Mouse (Mus musculus) neural tube, embryonic 12.5 days (tissue): ENCODE data around the gene Oprm1. TPM values are rescaled to one million over a fixed set of nuclear protein-coding genes. Genes with fewer than 3 reads are reported as not detected.

Experiments
- ATAC-seq: fragments of 200-750 bp; cut with Nextera tagmentation; 2 replicates; pipeline ENCODE4 v1.8.0; 2017; ENCODE audit warnings: low read depth, mild to moderate bottlenecking, moderate TSS enrichment, moderate library complexity; ENCODE audit not compliant: low FRiP score
- H3K27ac ChIP-seq: fragments of 300-500 bp; sonication (generic); 2 replicates; pipeline ENCODE4 v1.5.1; 2016
- H3K27me3 ChIP-seq: fragments of 300-500 bp; sonication (generic); replicated peaks from 2 replicates; pipeline ENCODE4 v1.6.1; 2016; ENCODE audit warnings: mild to moderate bottlenecking
- H3K36me3 ChIP-seq: fragments of 300-500 bp; sonication (generic); 2 replicates; pipeline ENCODE4 v1.6.1; 2016; ENCODE audit warnings: mild to moderate bottlenecking
- H3K4me1 ChIP-seq: fragments of 300-500 bp; sonication (generic); 2 replicates; pipeline ENCODE4 v1.6.1; 2016
- H3K4me2 ChIP-seq: fragments of 300-500 bp; sonication (generic); replicated peaks from 2 replicates; pipeline ENCODE4 v1.6.1; 2016; ENCODE audit warnings: mild to moderate bottlenecking
- H3K4me3 ChIP-seq: fragments of 300-500 bp; sonication (generic); 2 replicates; pipeline ENCODE4 v1.5.1; 2016
- H3K9ac ChIP-seq: fragments of 300-500 bp; sonication (generic); 2 replicates; pipeline ENCODE4 v1.6.1; 2016; ENCODE audit warnings: mild to moderate bottlenecking
- H3K9me3 ChIP-seq: fragments of 300-500 bp; sonication (generic); 2 replicates; pipeline ENCODE4 v1.6.1; 2016; ENCODE audit warnings: mild to moderate bottlenecking
- WGBS: fragments of 180-500 bp; shearing (Covaris S2); methylation state at CpG from one replicate; pipeline ENCODE4 v1.1.7; 2016; 5-methylcytosine and 5-hydroxymethylcytosine counted together
- polyA plus RNA-seq: library from polyadenylated mRNA; unstranded; fragments of >200 nt; fragmentation: Nextera tagmentation; extraction: Ambion mirVana; gene quantifications from 2 replicates; pipeline ENCODE4 v1.2.1, GENCODE M21; 2016

The Oprm1 gene
- 0.42 and 0.61 TPM in 2 replicates for polyA plus RNA-seq

DNA sequence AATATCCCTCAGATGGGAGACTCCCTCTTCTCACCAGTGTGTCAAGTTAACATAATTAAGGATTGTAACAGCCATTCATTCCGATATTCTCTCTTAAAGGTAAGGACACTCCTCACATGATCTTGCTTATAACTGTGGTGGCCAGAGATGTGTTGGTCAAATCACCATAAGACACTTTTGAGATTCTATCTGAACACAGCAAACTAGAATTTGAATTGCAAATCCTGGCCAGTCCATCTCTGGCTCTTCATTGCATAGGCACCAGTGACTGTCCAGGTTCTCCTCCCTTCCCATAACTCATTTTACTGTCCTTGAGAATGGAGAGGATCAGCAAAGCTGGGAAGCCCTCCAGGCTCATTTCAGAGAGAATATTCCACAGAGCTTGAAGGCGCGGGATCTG lies at the start of gene Oprm1:
Gene Oprm1 (plus strand): TSS at position 301 of the 400 bp plus-strand sequence.
- no peaks in the 10 kb centered on the region for H3K4me1 ChIP-seq
- 86% methylated on average over 3 of the region's 3 CpGs for WGBS

DNA sequence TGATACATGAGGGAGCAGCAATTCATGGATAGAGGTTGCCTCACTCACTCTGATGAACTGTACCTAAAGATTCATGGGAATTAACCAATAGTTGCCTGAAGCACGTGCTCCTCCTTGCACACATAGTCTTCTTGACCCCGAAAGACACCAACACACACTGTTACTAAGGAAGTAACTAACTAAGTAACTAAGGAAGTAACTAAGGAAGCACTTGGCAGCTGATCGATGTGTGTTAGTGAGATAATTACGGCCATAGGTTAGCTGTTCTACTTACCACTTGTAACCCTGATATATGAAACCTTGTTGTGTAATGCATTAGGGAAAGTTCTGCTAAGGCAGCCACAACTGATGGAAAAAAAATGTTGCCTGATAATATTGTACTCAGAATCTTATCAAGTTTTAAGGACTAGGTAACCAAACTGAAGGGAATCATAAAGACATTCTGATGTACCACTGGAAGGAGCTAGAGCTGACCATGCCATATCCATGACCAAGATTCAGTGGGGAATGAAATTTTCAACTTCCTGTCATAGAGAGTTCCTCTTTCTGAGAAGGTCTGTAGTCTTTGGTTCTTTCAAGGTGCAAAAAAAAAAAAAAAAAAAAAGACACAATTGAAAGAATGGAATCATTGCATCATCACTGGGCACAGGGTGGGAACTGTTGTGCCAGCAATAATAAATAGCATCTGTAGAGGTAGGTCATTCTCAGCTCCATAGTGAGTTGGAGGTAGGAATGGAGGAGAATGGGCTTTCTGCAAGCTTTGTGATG lies 40.9 kb upstream of the Oprm1 start:
- WGBS: 85% methylated on average over 4 of the region's 4 CpGs
- no peak overlapping the region for H3K4me3 ChIP-seq
- H3K27ac ChIP-seq: no peak overlapping the region
- H3K27me3 ChIP-seq: no peaks in the 10 kb centered on the region
- H3K36me3 ChIP-seq: no peaks in the 10 kb centered on the region
- no peak overlapping the region for H3K9ac ChIP-seq
- no peaks in the 10 kb centered on the region for H3K4me1 ChIP-seq
- H3K4me2 ChIP-seq: no peak overlapping the region
- ATAC-seq: no peak
- H3K9me3 ChIP-seq: no peaks in the 10 kb centered on the region

More for the DNA sequence above, at the start of gene Oprm1:
- no peak within 1 kb of the TSS for H3K9ac ChIP-seq
- H3K4me3 ChIP-seq: no peak within 1 kb of the TSS
- ATAC-seq: no peak
- H3K9me3 ChIP-seq: no peaks in the 10 kb centered on the region
- no peak within 1 kb of the TSS for H3K4me2 ChIP-seq
- H3K27me3 ChIP-seq: no peaks in the 10 kb centered on the region
- no peaks in the 10 kb centered on the region for H3K36me3 ChIP-seq
- H3K27ac ChIP-seq: no peak within 1 kb of the TSS

DNA sequence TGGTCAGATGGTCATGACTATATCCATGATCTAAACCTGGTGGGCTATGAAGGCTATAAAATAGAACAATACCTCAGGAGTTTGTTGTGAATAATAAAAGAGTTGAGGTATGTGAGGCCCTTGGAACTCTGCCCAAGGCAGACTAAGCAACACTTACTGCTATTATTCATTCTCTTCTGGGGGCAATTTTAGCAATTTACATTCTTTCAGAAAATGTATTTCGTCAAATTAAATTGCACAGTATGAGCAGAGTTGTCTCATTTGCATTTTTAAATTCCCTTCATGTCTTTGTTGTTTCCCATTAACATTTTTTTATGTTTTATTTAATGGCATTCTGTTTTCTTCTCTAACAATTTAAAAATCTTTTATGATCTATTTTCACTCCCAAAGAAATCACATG lies 34.5 kb upstream of the Oprm1 start:
- WGBS: 72% methylated on average over 1 of the region's 1 CpGs
- no peak overlapping the region for H3K9ac ChIP-seq
- H3K27me3 ChIP-seq: no peaks in the 10 kb centered on the region
- no peak overlapping the region for H3K27ac ChIP-seq
- no peaks in the 10 kb centered on the region for H3K36me3 ChIP-seq
- no peaks in the 10 kb centered on the region for H3K9me3 ChIP-seq
- no peak overlapping the region for H3K4me2 ChIP-seq
- H3K4me1 ChIP-seq: no peaks in the 10 kb centered on the region
- no peak overlapping the region for H3K4me3 ChIP-seq
- no peak for ATAC-seq

DNA sequence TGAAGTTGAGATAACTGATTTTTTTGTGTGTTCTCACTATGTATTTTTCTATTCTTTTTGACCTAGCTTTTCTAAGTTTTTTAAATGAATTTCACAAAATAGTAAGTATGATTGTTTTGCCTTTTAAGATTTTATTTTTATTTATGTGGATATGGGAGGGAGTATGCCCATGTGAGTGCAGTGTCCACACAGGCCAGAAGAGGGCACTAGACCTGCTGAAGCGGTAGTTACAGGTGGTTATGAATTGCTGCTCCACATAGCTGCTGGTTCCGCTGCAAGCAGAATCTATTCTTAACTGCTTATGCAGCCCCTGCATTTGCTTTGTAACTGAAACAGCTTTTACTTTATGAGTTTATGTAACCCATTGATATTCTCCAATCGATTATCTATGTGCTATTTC lies 29.8 kb upstream of the Oprm1 start:
- H3K36me3 ChIP-seq: no peaks in the 10 kb centered on the region
- no peak overlapping the region for H3K9ac ChIP-seq
- H3K4me1 ChIP-seq: no peaks in the 10 kb centered on the region
- H3K27me3 ChIP-seq: no peaks in the 10 kb centered on the region
- WGBS: 92% methylated on average over 3 of the region's 3 CpGs
- H3K27ac ChIP-seq: no peak overlapping the region
- no peak overlapping the region for H3K4me3 ChIP-seq
- no peak for ATAC-seq
- no peaks in the 10 kb centered on the region for H3K9me3 ChIP-seq
- no peak overlapping the region for H3K4me2 ChIP-seq

DNA sequence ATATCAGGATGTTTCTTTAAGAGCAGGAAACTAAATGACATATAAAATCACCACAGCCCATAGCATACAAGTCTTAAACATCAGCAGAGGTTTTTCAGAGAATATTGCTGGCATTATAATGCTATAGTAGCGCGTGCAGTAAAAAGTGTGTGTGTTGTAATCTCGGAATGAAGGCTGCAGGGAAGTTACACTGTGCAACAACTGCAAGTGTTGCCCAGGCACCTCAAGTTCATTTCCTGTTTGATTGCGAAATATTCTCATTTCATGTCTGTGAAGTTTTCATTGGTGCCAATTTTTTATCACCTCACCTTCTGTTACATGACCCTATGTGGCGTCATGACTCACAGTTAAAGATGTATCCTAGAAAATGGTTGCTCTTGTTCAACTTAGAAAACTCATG lies 4.9 kb upstream of the Oprm1 start:
- Histone ChIP-seq H3K4me3 (no peak overlapping the region), H3K4me1 (no peaks in the 10 kb centered on the region), H3K36me3 (no peaks in the 10 kb centered on the region), H3K9me3 (no peaks in the 10 kb centered on the region), H3K27me3 (no peaks in the 10 kb centered on the region), H3K9ac (no peak overlapping the region), H3K4me2 (no peak overlapping the region), H3K27ac (no peak overlapping the region)
- ATAC-seq: no peak
- WGBS: 93% methylated on average over 5 of the region's 5 CpGs

DNA sequence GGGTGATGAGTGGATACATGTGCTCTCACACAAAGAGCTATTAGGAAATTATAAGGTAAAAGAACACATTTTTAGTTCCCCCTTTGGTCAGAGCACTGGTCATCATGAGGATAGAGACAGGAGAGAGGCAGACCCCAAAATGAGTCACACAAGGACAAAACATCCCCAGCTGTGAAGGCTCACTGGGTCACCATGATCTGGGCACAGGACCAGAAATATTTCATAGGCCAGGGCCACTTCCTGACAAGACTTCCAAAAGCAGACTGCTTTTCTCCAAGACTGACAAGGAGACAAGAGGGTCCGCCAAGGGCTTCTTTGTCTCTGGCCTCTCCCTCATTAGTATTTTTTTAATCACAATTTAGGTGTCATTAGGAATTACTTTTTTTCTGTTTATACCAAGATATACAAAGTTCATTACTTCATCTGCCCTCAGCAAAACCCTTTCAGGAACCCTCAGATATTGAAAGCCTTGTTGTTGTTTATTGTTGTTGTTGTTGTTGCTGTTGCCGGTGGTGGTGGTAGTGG lies 3.0 kb downstream of the Oprm1 start, which contains the start of gene Gm10945:
Gene Gm10945 (minus strand): TSS at position 475 of the 525 bp plus-strand sequence.
- no peaks in the 10 kb centered on the region for H3K9me3 ChIP-seq
- H3K27ac ChIP-seq: no peak within 1 kb of the TSS
- no peak within 1 kb of the TSS for H3K4me2 ChIP-seq
- H3K9ac ChIP-seq: no peak within 1 kb of the TSS
- 92% methylated on average over 2 of the region's 2 CpGs for WGBS
- no peak for ATAC-seq
- H3K4me3 ChIP-seq: no peak within 1 kb of the TSS
- H3K4me1 ChIP-seq: no peaks in the 10 kb centered on the region
- no peaks in the 10 kb centered on the region for H3K36me3 ChIP-seq
- H3K27me3 ChIP-seq: no peaks in the 10 kb centered on the region

DNA sequence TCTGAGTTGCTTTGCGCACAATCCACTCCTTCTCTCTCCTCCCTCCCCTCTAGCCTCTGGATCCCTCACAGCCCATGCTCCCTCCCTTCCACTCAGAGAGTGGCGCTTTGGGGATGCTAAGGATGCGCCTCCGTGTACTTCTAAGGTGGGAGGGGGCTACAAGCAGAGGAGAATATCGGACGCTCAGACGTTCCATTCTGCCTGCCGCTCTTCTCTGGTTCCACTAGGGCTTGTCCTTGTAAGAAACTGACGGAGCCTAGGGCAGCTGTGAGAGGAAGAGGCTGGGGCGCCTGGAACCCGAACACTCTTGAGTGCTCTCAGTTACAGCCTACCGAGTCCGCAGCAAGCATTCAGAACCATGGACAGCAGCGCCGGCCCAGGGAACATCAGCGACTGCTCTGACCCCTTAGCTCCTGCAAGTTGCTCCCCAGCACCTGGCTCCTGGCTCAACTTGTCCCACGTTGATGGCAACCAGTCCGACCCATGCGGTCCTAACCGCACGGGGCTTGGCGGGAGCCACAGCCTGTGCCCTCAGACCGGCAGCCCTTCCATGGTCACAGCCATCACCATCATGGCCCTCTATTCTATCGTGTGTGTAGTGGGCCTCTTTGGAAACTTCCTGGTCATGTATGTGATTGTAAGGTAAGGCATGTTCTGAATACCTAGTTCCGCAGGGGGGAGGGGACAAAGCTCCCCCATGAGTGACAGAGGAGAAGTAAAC lies 30.4 kb downstream of the Oprm1 start:
- Histone ChIP-seq H3K9ac (no peak overlapping the region), H3K4me3 (peak overlapping the region; percentile 15)

DNA sequence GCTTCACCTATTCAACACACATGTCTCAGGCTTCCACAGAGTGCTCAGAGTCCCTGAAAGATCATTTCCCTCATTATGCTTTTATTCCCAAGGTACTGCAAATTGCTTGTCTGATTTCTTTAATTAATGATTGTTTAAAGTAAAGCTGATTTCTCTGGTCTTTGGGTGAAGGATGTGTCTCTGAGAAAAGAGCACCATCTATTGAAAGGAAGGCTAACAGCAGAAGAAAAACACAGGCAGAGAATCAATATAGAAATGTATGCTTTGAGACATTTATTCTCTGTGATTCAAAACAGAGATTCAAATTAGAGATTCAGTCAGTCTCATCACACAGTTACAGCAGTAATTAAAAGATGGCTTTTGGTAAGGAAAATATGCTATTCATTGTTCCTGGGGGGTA lies 31.9 kb downstream of the Oprm1 start:
- Histone ChIP-seq H3K4me2 (no peak overlapping the region), H3K4me1 (no peaks in the 10 kb centered on the region), H3K27me3 (no peaks in the 10 kb centered on the region), H3K4me3 (no peak overlapping the region), H3K9ac (no peak overlapping the region), H3K27ac (no peak overlapping the region), H3K9me3 (no peaks in the 10 kb centered on the region), H3K36me3 (no peaks in the 10 kb centered on the region)
- no peak for ATAC-seq

More for the DNA sequence above, 30.4 kb downstream of the Oprm1 start:
- peak overlapping the region; percentile 58 for H3K4me2 ChIP-seq
- H3K27ac ChIP-seq: no peak overlapping the region
- peak; percentile 84 for ATAC-seq
- no peaks in the 10 kb centered on the region for H3K36me3 ChIP-seq
- H3K4me1 ChIP-seq: no peaks in the 10 kb centered on the region
- H3K9me3 ChIP-seq: no peaks in the 10 kb centered on the region
- 5% methylated on average over 25 of the region's 25 CpGs for WGBS
- no peaks in the 10 kb centered on the region for H3K27me3 ChIP-seq

DNA sequence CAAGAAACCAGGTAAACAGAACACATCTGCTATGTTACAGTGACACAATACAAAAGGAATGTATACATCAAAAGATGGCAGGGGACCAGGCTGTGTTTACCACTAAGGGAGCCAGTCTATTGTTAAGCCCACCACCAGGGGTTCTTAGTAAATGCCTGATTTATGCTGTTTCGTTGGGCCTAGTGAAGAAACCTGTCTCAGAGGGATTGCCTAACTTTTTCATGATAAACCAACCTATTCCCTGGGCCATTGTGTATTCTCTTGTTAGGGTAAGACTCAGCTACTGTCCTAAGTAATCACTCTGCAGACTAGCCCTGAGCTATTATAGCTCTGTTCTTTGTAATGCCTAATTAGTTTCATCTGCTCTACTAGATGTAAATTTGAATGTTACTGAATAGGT lies 62.3 kb downstream of the Oprm1 start:
- Histone ChIP-seq H3K9ac (no peak overlapping the region), H3K36me3 (no peaks in the 10 kb centered on the region), H3K4me2 (no peak overlapping the region), H3K27ac (no peak overlapping the region), H3K9me3 (no peaks in the 10 kb centered on the region), H3K4me3 (no peak overlapping the region), H3K4me1 (no peaks in the 10 kb centered on the region), H3K27me3 (no peaks in the 10 kb centered on the region)
- WGBS: 23% methylated on average over 1 of the region's 1 CpGs
- no peak for ATAC-seq

DNA sequence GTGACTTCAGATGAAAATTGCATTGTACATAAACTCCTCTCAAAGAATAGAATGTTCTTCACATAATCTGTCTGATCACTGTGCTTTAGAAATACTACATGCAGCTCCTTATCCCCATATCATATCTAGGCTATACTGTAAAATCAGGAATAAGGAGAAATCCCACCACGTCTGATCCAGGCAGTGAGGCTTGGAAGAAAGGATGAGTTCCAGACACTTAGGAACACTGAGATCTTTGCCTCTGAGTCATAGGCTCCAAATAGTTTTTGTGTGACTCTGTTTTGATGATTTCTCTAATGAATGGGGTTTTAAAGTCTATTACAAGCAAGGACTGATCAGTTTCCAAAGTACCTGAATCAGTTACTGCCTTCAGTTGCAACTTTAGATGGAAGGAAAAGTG lies 83.9 kb downstream of the Oprm1 start:
- H3K36me3 ChIP-seq: no peaks in the 10 kb centered on the region
- no peaks in the 10 kb centered on the region for H3K4me1 ChIP-seq
- no peak overlapping the region for H3K4me2 ChIP-seq

DNA sequence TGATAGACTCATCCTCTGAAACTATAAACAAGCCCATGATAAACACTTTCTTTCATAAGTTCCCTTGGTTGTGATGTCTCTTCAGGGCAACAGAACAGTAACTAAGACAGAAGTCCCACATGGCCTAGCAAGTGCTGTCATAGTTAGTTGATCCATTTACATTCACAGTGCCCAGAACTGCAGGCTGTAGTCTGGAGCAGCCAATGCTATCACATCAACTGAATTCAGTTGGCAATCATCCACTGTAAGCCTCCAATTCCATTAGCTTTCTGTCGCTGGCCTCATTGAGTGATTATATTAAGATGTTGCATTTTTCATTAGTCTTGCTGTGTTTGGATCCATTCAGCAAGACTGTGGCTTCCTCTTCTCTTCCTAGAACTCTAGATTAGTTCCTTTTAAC lies 88.0 kb downstream of the Oprm1 start:
- Histone ChIP-seq H3K27ac (no peak overlapping the region), H3K4me2 (no peak overlapping the region), H3K36me3 (no peaks in the 10 kb centered on the region), H3K27me3 (no peaks in the 10 kb centered on the region), H3K9me3 (no peaks in the 10 kb centered on the region), H3K9ac (no peak overlapping the region), H3K4me1 (no peaks in the 10 kb centered on the region), H3K4me3 (no peak overlapping the region)
- 88% methylated on average over 1 of the region's 1 CpGs for WGBS
- no peak for ATAC-seq

More for the DNA sequence above, 83.9 kb downstream of the Oprm1 start:
- H3K27me3 ChIP-seq: no peaks in the 10 kb centered on the region
- H3K9me3 ChIP-seq: no peaks in the 10 kb centered on the region
- 78% methylated on average over 1 of the region's 1 CpGs for WGBS
- no peak overlapping the region for H3K27ac ChIP-seq
- H3K9ac ChIP-seq: no peak overlapping the region
- no peak overlapping the region for H3K4me3 ChIP-seq
- no peak for ATAC-seq

DNA sequence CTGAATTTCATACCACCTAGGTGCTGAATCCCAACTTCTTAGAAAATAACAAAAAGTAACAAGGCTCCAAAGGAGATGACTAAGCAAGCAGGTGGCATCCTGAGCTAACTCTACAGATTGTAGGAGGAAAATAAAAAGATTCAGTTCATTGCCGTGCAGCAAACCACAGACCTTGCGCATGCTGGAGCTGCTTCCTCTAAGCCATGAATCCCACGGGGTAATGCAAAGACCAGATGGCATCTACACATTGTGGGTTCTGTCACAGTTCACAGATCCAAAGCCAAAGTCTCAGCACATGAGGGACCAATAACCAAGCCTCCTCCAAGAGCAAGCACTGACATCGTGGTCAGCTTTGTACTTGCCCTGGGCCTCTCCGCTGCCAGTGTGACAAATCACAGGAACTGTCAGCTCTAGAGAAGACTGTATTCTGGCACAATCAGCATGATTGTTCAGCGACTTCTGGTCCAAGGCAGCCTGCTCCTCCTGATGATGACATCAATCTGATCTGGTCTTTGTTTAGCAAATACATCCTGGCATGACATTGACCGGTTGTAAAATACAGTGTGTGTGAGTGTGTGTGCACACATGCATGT lies 90.0 kb downstream of the Oprm1 start:
- no peaks in the 10 kb centered on the region for H3K4me1 ChIP-seq
- no peak for ATAC-seq
- H3K4me2 ChIP-seq: no peak overlapping the region
- H3K9me3 ChIP-seq: no peaks in the 10 kb centered on the region
- no peaks in the 10 kb centered on the region for H3K27me3 ChIP-seq
- no peak overlapping the region for H3K4me3 ChIP-seq
- H3K9ac ChIP-seq: no peak overlapping the region
- 66% methylated on average over 7 of the region's 7 CpGs for WGBS
- H3K27ac ChIP-seq: no peak overlapping the region
- H3K36me3 ChIP-seq: no peaks in the 10 kb centered on the region
